Comparison of ENCODE assay signal across 16 mouse cellular contexts in the genomic region with DNA sequence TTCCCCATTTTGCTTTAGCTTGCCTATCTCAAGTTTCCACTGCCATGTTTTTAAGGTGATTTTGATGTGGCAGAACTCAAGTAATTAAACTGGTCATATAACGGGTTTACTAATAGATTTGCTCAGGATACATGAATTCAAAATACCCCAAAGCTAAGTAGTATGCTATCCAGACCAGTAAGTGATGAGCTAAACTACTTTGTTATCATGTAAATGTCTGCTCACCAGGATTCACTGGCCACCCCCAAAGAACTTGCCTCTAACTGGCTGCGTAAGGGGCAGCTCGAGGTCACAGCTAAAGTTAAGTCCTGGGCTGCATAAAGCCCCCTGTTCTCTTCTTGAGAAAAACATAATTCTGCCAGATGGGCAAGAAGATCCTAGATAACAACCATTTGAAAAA.
"Had no signal": no experiment of that assay in that cellular context is flagged by ENCODE, and none has a peak within 500 bp of the region (broad histone marks: within the 10 kb centered on the region; RNA-seq: fewer than 3 reads in every experiment).

No protein-coding gene starts in this region.

- DNase-seq: heart, postnatal 10 days; heart, postnatal 14 days; heart, postnatal 36 days; heart, postnatal 4 days; kidney, adult 11 months; kidney, adult 18-20 months; kidney, adult 2 months; kidney, adult 8-10 months; kidney, adult 9 months; kidney, postnatal 10 days; kidney, postnatal 14 days; kidney, postnatal 25 days; kidney, postnatal 36 days; kidney, postnatal 4 days; layer of hippocampus, adult 9-11 months; layer of hippocampus, postnatal 36 days had no signal
